Mouse (Mus musculus) CH12.LX (cell line): ENCODE results near the gene Ehd1. TPM values are rescaled to one million over a fixed set of nuclear protein-coding genes. Genes with fewer than 3 reads are reported as not detected.

Experiments used
- DNase-seq: peaks from one replicate; pipeline ENCODE4 v3.0.0-alpha.2; 2013; ENCODE audit errors: extremely low read depth
- H3K27ac ChIP-seq: 2 replicates; pipeline ENCODE4 v1.5.1; 2012; ENCODE audit warnings: low read depth, mild to moderate bottlenecking, control low read depth, moderate library complexity; ENCODE audit not compliant: insufficient read depth
- H3K27me3 ChIP-seq: replicated peaks from 2 replicates; pipeline ENCODE3; 2012; ENCODE audit warnings: inconsistent platforms
- H3K36me3 ChIP-seq, 2 experiments: replicated peaks in 1 of 2; 2 replicates each; pipeline versions ENCODE3 to v1.6.1; 2012; ENCODE audit warnings: inconsistent platforms in 1 of 2, low read length in 1 of 2, mild to moderate bottlenecking in 1 of 2, mixed read lengths in 1 of 2, moderate library complexity in 1 of 2; ENCODE audit not compliant: control insufficient read depth in 1 of 2, insufficient read depth in 1 of 2
- H3K4me1 ChIP-seq, 2 experiments: 2 replicates each; pipeline ENCODE4 v1.6.1; 2012; ENCODE audit warnings: inconsistent platforms in 1 of 2, moderate library complexity in 1 of 2; ENCODE audit not compliant: insufficient read depth in 2 of 2, control insufficient read depth in 1 of 2
- H3K4me2 ChIP-seq: 2 replicates; pipeline ENCODE4 v1.6.1; 2012; ENCODE audit warnings: low read depth, mild to moderate bottlenecking, control low read depth; ENCODE audit not compliant: poor library complexity, insufficient read depth, severe bottlenecking
- H3K4me3 ChIP-seq, 3 experiments: fragments of 150-350 bp in 1 of 3; sonication (generic) in 1 of 3; replicated peaks in 1 of 3; 2 replicates each; pipeline versions ENCODE3 to v1.5.1; 2011 to 2012; ENCODE audit warnings: low read depth in 2 of 3, low read length in 2 of 3, mild to moderate bottlenecking in 2 of 3, moderate library complexity in 2 of 3, control low read depth in 1 of 3, improper control_type of control experiment in 1 of 3, inconsistent platforms in 1 of 3, mixed read lengths in 1 of 3; ENCODE audit not compliant: poor library complexity in 1 of 3
- H3K79me2 ChIP-seq: replicated peaks from 2 replicates; pipeline ENCODE4 v1.6.1; 2012; ENCODE audit warnings: mild to moderate bottlenecking, moderate library complexity; ENCODE audit not compliant: control insufficient read depth, poor library complexity, insufficient read depth, severe bottlenecking; ENCODE audit errors: extremely low read depth
- H3K9ac ChIP-seq: 2 replicates; pipeline ENCODE4 v1.6.1; 2012; ENCODE audit warnings: low read depth, mild to moderate bottlenecking, control low read depth, moderate library complexity; ENCODE audit not compliant: insufficient read depth
- H3K9me3 ChIP-seq: replicated peaks from 2 replicates; pipeline ENCODE3; 2012; ENCODE audit warnings: low read length, inconsistent platforms, mixed read lengths
- BHLHE40 ChIP-seq: IDR thresholded peaks from 2 replicates; pipeline ENCODE4 v1.6.1; 2011; ENCODE audit warnings: mild to moderate bottlenecking, low read depth, low read length, improper control_type of control experiment
- CHD1 ChIP-seq: IDR thresholded peaks from 2 replicates; pipeline ENCODE4 v1.6.1; 2012; ENCODE audit warnings: low read depth, low read length, improper control_type of control experiment, inconsistent platforms
- E2F4 ChIP-seq: IDR thresholded peaks from 2 replicates; pipeline ENCODE4 v1.6.1; 2011; ENCODE audit warnings: low read depth, low read length, improper control_type of control experiment; ENCODE audit not compliant: insufficient replicate concordance
- ELF1 ChIP-seq: IDR thresholded peaks from 2 replicates; pipeline ENCODE4 v1.6.1; 2014; ENCODE audit warnings: low read depth, mild to moderate bottlenecking, inconsistent platforms, low read length, improper control_type of control experiment
- EP300 ChIP-seq: IDR thresholded peaks from 2 replicates; pipeline ENCODE4 v1.6.1; 2011; ENCODE audit warnings: low read length, improper control_type of control experiment
- GABPA ChIP-seq: IDR thresholded peaks from 2 replicates; pipeline ENCODE4 v1.6.1; 2012; ENCODE audit warnings: low read depth, low read length, improper control_type of control experiment, inconsistent platforms; ENCODE audit not compliant: insufficient replicate concordance
- JUN ChIP-seq: IDR thresholded peaks from 2 replicates; pipeline ENCODE4 v1.6.1; 2011; ENCODE audit warnings: low read depth, mild to moderate bottlenecking, low read length, improper control_type of control experiment, moderate library complexity; ENCODE audit not compliant: insufficient read depth
- JUND ChIP-seq: conservative IDR thresholded peaks from 2 replicates; pipeline ENCODE4 v1.6.1; 2011; ENCODE audit warnings: low read depth, low read length, improper control_type of control experiment
- KAT2A ChIP-seq: IDR thresholded peaks from 2 replicates; pipeline ENCODE4 v1.6.1; 2012; ENCODE audit warnings: low read length, improper control_type of control experiment, inconsistent platforms; ENCODE audit not compliant: insufficient replicate concordance
- MEF2A ChIP-seq: IDR thresholded peaks from 2 replicates; pipeline ENCODE4 v1.6.1; 2014; ENCODE audit warnings: low read depth, mild to moderate bottlenecking, inconsistent platforms, low read length, improper control_type of control experiment, borderline replicate concordance
- MYC ChIP-seq: IDR thresholded peaks from 2 replicates; pipeline ENCODE4 v1.6.1; 2011; ENCODE audit warnings: low read depth, mild to moderate bottlenecking, improper control_type of control experiment, low read length
- POLR2A ChIP-seq: IDR thresholded peaks from 2 replicates; pipeline ENCODE4 v1.6.1; 2011; ENCODE audit warnings: low read depth, mild to moderate bottlenecking, improper control_type of control experiment, low read length
- POLR2AphosphoS2 ChIP-seq: IDR thresholded peaks from 2 replicates; pipeline ENCODE4 v1.6.1; 2011; ENCODE audit warnings: low read depth, low read length, improper control_type of control experiment
- RCOR1 ChIP-seq: conservative IDR thresholded peaks from 2 replicates; pipeline ENCODE4 v1.6.1; 2012; ENCODE audit warnings: low read depth, mild to moderate bottlenecking, inconsistent platforms, low read length, improper control_type of control experiment
- SIN3A ChIP-seq: IDR thresholded peaks from 2 replicates; pipeline ENCODE4 v1.6.1; 2012; ENCODE audit warnings: low read length, improper control_type of control experiment, inconsistent platforms
- TBP ChIP-seq: conservative IDR thresholded peaks from 2 replicates; pipeline ENCODE4 v1.6.1; 2011; ENCODE audit warnings: low read depth, low read length, improper control_type of control experiment
- TCF12 ChIP-seq: IDR thresholded peaks from 2 replicates; pipeline ENCODE4 v1.6.1; 2014; ENCODE audit warnings: low read depth, mild to moderate bottlenecking, inconsistent platforms, low read length, improper control_type of control experiment
- UBTF ChIP-seq: IDR thresholded peaks from 2 replicates; pipeline ENCODE4 v1.6.1; 2012; ENCODE audit warnings: low read depth, mild to moderate bottlenecking, inconsistent platforms, low read length, improper control_type of control experiment, moderate library complexity
- ZC3H11A ChIP-seq: IDR thresholded peaks from 2 replicates; pipeline ENCODE4 v1.6.1; 2012; ENCODE audit warnings: low read depth, mild to moderate bottlenecking, inconsistent platforms, low read length, improper control_type of control experiment
- ZKSCAN1 ChIP-seq: IDR thresholded peaks from 2 replicates; pipeline ENCODE4 v1.6.1; 2012; ENCODE audit warnings: low read depth, inconsistent platforms, low read length, improper control_type of control experiment, borderline replicate concordance
- ZNF384 ChIP-seq: IDR thresholded peaks from 2 replicates; pipeline ENCODE4 v1.6.1; 2012; ENCODE audit warnings: low read depth, low read length, improper control_type of control experiment, inconsistent platforms
- dilution Hi-C: fragments of 300-500 bp; cut with MboI; formaldehyde crosslinking; loops from 2 replicates; pipeline ENCODE4 v1.14.3; 2020; ENCODE audit warnings: low sequenced_read_pairs; ENCODE audit not compliant: extremely low pct_unique_long_range_greater_than_20kb, extremely low pct_ligation_motif_present
- in situ Hi-C: fragments of 300-500 bp; cut with MboI; formaldehyde crosslinking; loops from 3 replicates; pipeline ENCODE4 v1.14.3; 2019; ENCODE audit warnings: low sequenced_read_pairs, low pct_ligation_motif_present, low pct_unique_long_range_greater_than_20kb, mixed read lengths
- polyA plus RNA-seq: library from polyadenylated mRNA; unstranded; fragments of >175 nt; gene quantifications from 2 replicates; pipeline ENCODE4 v1.2.1, GENCODE M21; 2012; ENCODE audit warnings: low read depth; ENCODE audit not compliant: insufficient read length
- total RNA-seq, 2 experiments: library from RNA; depleted of rRNA; stranded (reverse); fragments of 300-350 nt in 1 of 2; fragments of >200 nt in 1 of 2; gene quantifications; 2 replicates each; pipeline ENCODE4 v1.2.3; 2012 to 2014

Gene Ehd1
- total and polyA plus RNA-seq, 3 experiments: 131 to 400 (median 245) TPM

DNA sequence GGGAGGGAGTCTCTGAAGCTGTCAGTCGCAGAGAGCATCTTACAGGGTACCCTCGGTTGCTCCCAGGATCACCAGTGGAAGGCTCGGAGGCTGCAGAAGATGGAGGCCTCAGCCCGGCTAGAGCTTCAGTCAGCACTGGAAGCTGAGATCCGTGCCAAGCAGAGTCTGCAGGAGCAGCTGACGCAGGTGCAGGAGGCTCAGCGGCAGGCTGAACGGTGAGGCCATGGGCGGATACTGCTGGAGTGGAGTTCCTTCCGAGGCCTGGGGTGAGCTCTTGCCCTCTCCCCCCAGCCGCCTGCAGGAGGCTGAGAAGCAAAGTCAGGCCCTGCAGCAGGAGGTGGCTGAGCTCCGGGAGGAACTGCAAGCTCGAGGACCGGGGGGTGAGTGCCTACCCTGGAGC lies 39.0 kb downstream of the Ehd1 start:
- no peaks in the 10 kb centered on the region for H3K27me3 ChIP-seq
- H3K4me2 ChIP-seq: no peak overlapping the region
- TF ChIP-seq ZC3H11A (no peak), KAT2A (no peak), E2F4 (no peak), TBP (no peak), MEF2A (no peak), JUND (no peak), RCOR1 (no peak), GABPA (no peak), ZNF384 (no peak), CHD1 (no peak), BHLHE40 (no peak), ELF1 (no peak), POLR2A (no peak), ZKSCAN1 (no peak), JUN (no peak), POLR2AphosphoS2 (no peak)
- in situ Hi-C loops (loop anchor here (25.0 kb wide), 1 partner anchor 153 kb away; no protein-coding TSS in a partner anchor), dilution Hi-C loops (no loop called here)
- H3K9ac ChIP-seq: no peak overlapping the region
- no peaks in the 10 kb centered on the region for H3K9me3 ChIP-seq
- no peaks in the 10 kb centered on the region for H3K79me2 ChIP-seq
- no peak overlapping the region for H3K27ac ChIP-seq
- H3K4me3 ChIP-seq: no peak overlapping the region
- DNase-seq: no peak
- peaks cover 4 to 14% of the 10 kb centered on the region in 2 experiments; a peak in 3 of 4 replicates for H3K4me1 ChIP-seq
- H3K36me3 ChIP-seq: peaks cover 5 to 62% of the 10 kb centered on the region in 2 experiments

DNA sequence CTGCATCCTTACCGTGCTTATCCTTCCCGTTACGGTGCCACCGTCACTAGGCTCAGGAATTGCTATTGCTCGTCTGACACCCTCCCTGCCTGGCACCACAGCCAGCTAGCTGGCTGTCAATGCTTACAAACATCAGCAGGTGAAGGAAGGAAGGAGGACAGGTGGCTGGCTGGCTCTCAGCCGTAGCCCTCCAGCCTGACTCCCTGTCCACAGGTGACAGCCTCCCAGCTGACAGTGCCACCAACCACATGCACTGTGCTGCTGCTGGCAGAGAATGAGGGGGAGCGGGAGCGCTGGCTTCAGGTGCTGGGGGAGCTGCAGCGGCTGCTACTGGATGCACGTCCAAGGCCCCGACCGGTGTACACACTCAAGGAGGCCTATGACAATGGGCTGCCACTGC lies 41.6 kb downstream of the Ehd1 start:
- Histone ChIP-seq H3K9ac (no peak overlapping the region), H3K9me3 (no peaks in the 10 kb centered on the region), H3K4me3 (no peak overlapping the region), H3K4me1 (peaks cover 6 to 13% of the 10 kb centered on the region in 2 experiments; a peak in 3 of 4 replicates), H3K36me3 (peaks cover 5 to 59% of the 10 kb centered on the region in 2 experiments), H3K4me2 (no peak overlapping the region), H3K27ac (no peak overlapping the region), H3K79me2 (no peaks in the 10 kb centered on the region), H3K27me3 (no peaks in the 10 kb centered on the region)
- no peak for DNase-seq
- dilution Hi-C loops: no loop called here
- in situ Hi-C loops: loop anchor here (25.0 kb wide), 1 partner anchor 156 kb away; no protein-coding TSS in a partner anchor
- no peak for TF ChIP-seq JUN
- TF ChIP-seq ZNF384: no peak
- no peak for TF ChIP-seq ZKSCAN1
- TF ChIP-seq UBTF: no peak
- TF ChIP-seq CHD1: no peak
- TF ChIP-seq SIN3A: no peak
- TF ChIP-seq TCF12: no peak
- TF ChIP-seq POLR2A: no peak
- TF ChIP-seq EP300: no peak
- TF ChIP-seq POLR2AphosphoS2: no peak
- TF ChIP-seq JUND: no peak
- no peak for TF ChIP-seq MYC
